Mouse (Mus musculus): ENCODE measurements around the gene Nudt13.

Gene Nudt13

DNA sequence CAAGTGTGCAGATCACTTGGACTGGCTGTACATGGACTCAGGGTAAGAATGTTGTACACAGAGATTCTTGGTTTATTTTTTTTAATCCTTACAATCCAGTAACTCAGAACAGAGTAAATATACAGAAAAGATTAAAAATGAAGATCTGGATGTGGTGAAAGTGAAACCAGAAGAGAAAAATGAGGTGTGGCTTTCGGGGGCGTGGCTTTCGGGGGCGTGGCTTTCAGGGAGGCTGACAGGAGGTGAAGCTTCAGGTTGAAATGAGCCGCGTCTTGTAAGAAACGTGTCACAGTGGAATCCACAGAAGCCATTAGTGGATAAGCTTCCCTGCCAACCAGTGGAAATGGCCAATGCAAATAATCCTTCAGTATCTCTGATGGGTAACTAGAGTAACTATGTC, 46.4 kb downstream of the Nudt13 start:
- DNase-seq: no peak

DNA sequence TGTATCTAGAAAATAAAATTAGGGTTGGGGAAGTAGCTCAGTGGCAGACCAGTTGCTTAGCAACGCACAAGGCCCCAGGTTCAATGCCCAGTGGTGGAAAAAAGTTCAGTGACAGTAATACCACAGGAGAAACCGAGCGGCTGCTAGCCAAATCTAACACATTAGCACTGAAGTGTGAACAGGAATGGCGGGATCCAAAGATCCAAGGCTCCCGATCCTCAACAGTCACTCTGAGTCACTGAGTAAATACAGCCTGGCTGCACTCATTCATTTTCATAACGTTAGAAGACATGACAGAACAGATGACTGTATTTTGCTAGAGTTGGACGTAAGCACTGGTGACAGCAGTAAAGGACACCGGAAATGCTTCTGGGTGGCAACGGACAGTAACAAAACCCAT, 51.4 kb downstream of the Nudt13 start:
- DNase-seq: no peak

DNA sequence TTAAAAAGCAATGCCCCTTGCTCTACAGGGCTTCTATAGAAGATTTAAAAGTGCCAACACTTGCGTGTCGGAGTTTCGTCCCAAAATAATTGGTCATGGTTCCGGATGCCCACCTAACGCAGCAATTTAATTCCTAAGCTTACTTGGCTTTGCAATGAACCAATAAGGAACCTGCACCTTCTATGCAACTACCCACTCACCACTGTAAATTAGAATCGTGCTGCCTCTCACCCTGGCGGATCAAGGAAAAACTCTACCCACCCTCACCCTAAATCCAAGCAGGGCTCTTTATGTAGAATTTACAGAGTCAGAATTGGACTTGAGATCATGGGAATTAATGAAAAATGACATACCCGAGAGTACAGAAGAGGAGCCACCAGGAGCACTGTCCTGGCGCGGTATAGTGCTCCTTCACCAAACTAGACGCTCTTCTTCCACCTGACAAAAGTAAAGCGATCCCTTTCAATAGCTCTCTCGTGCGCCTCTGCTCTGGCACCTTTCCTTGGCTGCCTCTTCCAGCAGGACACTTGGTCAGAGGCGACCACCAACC, 53.0 kb downstream of the Nudt13 start:
- no peak for DNase-seq

GRCm38 (mm10) chr14:20347991-20348541, 53.6 kb downstream of the Nudt13 start, which contains the start of the genes Ecd and Fam149b:
TSS of gene Ecd (minus strand) at chr14:20348121.
TSS of gene Fam149b (plus strand) at chr14:20348162.
- DNase-seq: peak; percentile 92 to 94

DNA sequence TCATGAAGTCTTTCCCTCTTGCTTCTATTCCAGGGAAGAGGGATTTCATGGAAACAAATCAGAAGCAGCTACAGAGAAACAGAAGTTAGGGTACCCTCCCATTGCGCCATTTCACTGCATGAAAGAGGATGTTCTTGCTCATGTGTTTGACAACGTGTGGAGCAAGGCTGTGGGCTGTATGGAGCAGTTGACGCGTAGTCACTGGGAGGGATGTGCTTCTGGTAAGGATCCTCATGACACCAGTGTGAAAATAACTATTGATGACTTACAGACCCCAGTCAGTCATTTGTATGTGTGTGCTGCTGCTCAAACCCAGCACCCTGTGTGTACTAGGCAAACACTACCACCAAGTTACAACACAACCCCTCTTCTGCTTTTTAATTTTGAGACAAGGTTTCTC, 68.7 kb downstream of the Nudt13 start:
- DNase-seq: no peak
